Mouse (Mus musculus) kidney, embryonic 16.5 days (tissue): ENCODE data around the gene Pcsk5. TPM values are rescaled to one million over a fixed set of nuclear protein-coding genes. Genes with fewer than 3 reads are reported as not detected.
"Not testable (repeated sequence)": the region's sequence is repeated elsewhere in the genome, so short reads cannot be mapped to it uniquely, and the experiment has no call there.

Experiments
- ATAC-seq: fragments of 200-750 bp; cut with Nextera tagmentation; 2 replicates; pipeline ENCODE4 v1.8.0; 2017; ENCODE audit warnings: moderate TSS enrichment; ENCODE audit not compliant: low FRiP score, low TSS enrichment
- H3K27ac ChIP-seq: fragments of 300-500 bp; sonication (generic); 2 replicates; pipeline ENCODE4 v1.5.1; 2014; ENCODE audit warnings: low read length
- H3K27me3 ChIP-seq: fragments of 300-500 bp; sonication (generic); 2 replicates; pipeline ENCODE4 v1.6.1; 2014; ENCODE audit warnings: low read length, control low read depth, mixed read lengths; ENCODE audit not compliant: insufficient read depth
- H3K36me3 ChIP-seq: fragments of 300-500 bp; sonication (generic); 2 replicates; pipeline ENCODE4 v1.6.1; 2014; ENCODE audit warnings: low read length, control low read depth, mixed read lengths; ENCODE audit not compliant: insufficient read depth
- H3K4me1 ChIP-seq: fragments of 300-500 bp; sonication (generic); 2 replicates; pipeline ENCODE4 v1.6.1; 2014; ENCODE audit warnings: low read length, control low read depth, mixed read lengths; ENCODE audit not compliant: insufficient read depth
- H3K4me2 ChIP-seq: fragments of 300-500 bp; sonication (generic); replicated peaks from 2 replicates; pipeline ENCODE4 v1.6.1; 2014; ENCODE audit warnings: low read depth, low read length
- H3K4me3 ChIP-seq: fragments of 300-500 bp; sonication (generic); 2 replicates; pipeline ENCODE4 v1.5.1; 2014; ENCODE audit warnings: mild to moderate bottlenecking, low read length
- H3K9ac ChIP-seq: fragments of 300-500 bp; sonication (generic); replicated peaks from 2 replicates; pipeline ENCODE4 v1.6.1; 2014; ENCODE audit warnings: low read length
- H3K9me3 ChIP-seq: fragments of 300-500 bp; sonication (generic); 2 replicates; pipeline ENCODE4 v1.6.1; 2016; ENCODE audit warnings: low read length, control low read depth
- WGBS: fragments of 180-500 bp; shearing (Covaris S2); extraction: QIAGEN DNeasy Blood & Tissue Kit; methylation state at CpG from one replicate; pipeline ENCODE4 v1.1.7; 2014; 5-methylcytosine and 5-hydroxymethylcytosine counted together
- polyA plus RNA-seq: library from polyadenylated mRNA; unstranded; fragments of >200 nt; fragmentation: Nextera tagmentation; extraction: Ambion mirVana; gene quantifications from 2 replicates; pipeline ENCODE4 v1.2.1, GENCODE M21; 2015

Gene Pcsk5
- polyA plus RNA-seq, 1 experiment from 2014 or later, result 26.3 TPM

DNA sequence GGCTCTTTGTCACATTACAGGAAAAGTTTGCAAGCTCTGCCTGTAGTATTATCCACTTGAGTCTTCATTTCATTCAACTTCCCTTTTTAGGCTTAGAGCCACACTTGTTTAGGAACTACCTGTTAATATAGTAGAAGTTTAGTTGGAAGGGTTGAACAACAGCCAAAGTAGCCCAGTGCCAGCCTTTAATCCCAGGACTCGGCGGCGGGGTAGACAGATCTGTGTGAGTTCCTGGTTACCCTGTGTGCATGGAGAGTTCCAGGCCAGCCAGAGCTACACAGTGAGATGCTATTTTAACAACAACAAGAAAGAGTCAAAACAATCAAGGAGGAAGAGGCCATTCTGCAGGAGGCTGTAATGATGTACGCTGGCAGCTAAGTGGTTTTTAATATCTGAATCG is 358.0 kb downstream of the Pcsk5 start:
- Histone ChIP-seq H3K4me2 (no peak overlapping the region), H3K9ac (no peak overlapping the region), H3K27ac (peak overlapping the region; percentile 57; the same call in 1 of the 2 replicates), H3K36me3 (no peaks in the 10 kb centered on the region), H3K27me3 (no peaks in the 10 kb centered on the region), H3K4me3 (no peak overlapping the region), H3K9me3 (no peaks in the 10 kb centered on the region), H3K4me1 (0 out of 2 replicates have a peak, but pooled peaks cover 3% of the 10 kb centered on the region)
- no peak; the same call in 1 of the 2 replicates for ATAC-seq
- WGBS, result 88% methylated on average over 5 of the region's 5 CpGs

DNA sequence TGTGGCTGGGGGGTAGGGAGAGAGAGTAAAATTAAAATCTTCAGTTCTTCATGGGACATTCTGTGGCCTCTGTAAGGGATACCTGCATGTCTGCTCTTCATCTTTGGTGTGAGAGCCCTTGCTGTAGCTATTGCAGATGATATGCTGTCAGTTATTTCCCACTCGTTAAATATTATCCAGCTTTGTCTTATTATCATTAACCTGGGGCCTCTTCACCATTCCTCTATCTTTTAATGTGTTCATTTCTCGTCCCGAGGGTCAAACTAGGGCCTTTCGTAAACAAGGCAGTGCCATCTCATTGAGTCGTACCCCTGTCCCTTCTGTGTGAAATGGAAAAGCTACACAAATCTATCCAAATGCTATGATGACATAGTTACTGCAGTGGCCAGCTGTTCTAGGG is 361.4 kb downstream of the Pcsk5 start:
- H3K9me3 ChIP-seq, result no peaks in the 10 kb centered on the region
- no peaks in the 10 kb centered on the region for H3K36me3 ChIP-seq
- 67% methylated on average over 5 of the region's 5 CpGs for WGBS
- ATAC-seq, result peak; percentile 50; the same call in 1 of the 2 replicates
- no peaks in the 10 kb centered on the region for H3K27me3 ChIP-seq
- H3K4me3 ChIP-seq, result no peak overlapping the region
- peaks cover 7% of the 10 kb centered on the region for H3K4me1 ChIP-seq
- H3K9ac ChIP-seq, result no peak overlapping the region
- H3K27ac ChIP-seq, result no peak overlapping the region
- no peak overlapping the region for H3K4me2 ChIP-seq

DNA sequence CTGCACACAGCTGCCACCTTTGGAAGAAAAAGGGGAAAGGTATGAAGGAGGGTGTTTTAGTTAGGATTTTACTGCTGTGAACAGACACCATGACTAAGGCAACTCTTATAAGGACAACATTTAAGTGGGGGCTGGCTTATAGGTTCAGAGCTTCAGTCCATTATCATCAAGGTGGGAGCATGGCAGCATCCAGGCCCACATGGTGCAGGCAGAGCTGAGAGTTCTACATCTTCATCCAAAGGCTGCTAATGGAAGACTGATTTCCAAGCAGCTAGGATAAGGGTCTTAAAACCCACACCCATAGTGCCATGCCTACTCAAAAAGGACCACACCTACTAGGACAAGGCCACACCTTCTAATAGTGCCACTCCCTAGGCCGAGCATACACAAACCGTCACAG is 364.3 kb downstream of the Pcsk5 start:
- not testable (repeated sequence) for H3K27ac ChIP-seq, H3K4me3 ChIP-seq, H3K9me3 ChIP-seq, H3K27me3 ChIP-seq, ATAC-seq, H3K36me3 ChIP-seq, H3K4me2 ChIP-seq, H3K9ac ChIP-seq, H3K4me1 ChIP-seq
- whole genome bisulfite sequencing, result 97% methylated on average over 2 of the region's 2 CpGs

DNA sequence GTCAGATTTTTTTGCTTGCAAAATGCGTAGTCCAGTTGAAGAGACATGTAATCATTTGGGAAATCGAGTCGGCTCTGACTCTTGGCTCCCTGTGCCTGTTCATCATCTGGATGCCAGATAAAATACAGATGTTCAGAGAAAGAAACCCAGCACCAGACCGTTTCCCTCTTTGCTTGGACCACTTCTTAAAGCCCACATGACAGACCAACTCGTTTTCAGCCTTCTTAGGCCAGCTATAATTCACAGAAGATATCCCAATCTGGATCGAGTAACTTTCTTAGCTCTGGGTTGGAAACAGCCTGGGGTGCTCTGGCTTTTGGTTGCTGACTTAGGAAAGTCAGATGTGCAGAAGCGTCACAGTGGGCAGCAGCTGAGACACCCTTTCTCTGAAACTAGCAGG is 365.6 kb downstream of the Pcsk5 start:
- ATAC-seq, result no peak
- peaks cover 10% of the 10 kb centered on the region for H3K4me1 ChIP-seq
- no peak overlapping the region for H3K4me2 ChIP-seq
- WGBS, result 44% methylated on average over 7 of the region's 7 CpGs
- no peaks in the 10 kb centered on the region for H3K36me3 ChIP-seq
- H3K9me3 ChIP-seq, result no peaks in the 10 kb centered on the region
- H3K27ac ChIP-seq, result no peak overlapping the region
- no peaks in the 10 kb centered on the region for H3K27me3 ChIP-seq
- no peak overlapping the region for H3K9ac ChIP-seq
- no peak overlapping the region for H3K4me3 ChIP-seq

DNA sequence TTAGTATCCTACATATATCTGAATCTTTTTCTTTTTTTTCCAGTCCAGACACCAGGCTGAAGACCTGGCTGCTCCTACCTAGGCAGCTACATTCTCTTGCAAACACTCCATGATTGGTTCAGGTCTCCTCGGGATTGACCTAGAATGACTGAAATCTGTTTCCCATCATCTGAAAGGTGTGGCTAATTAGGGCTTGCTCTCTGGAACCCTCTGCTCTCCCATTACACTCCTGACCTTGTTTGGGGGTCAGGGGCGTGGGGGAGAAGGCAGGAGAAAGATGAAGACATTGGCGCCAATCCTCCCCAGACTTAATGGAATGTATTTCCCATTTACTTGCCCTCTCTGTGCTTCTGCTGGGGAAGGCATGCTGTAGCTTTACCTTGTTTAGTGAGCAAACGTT is 366.2 kb downstream of the Pcsk5 start:
- H3K4me3 ChIP-seq, result no peak overlapping the region
- no peak overlapping the region for H3K9ac ChIP-seq
- no peak for ATAC-seq
- H3K4me1 ChIP-seq, result peaks cover 10% of the 10 kb centered on the region
- no peaks in the 10 kb centered on the region for H3K9me3 ChIP-seq
- H3K27me3 ChIP-seq, result no peaks in the 10 kb centered on the region
- no peak overlapping the region for H3K27ac ChIP-seq
- H3K4me2 ChIP-seq, result no peak overlapping the region
- no peaks in the 10 kb centered on the region for H3K36me3 ChIP-seq
- 48% methylated on average over 4 of the region's 4 CpGs for WGBS

DNA sequence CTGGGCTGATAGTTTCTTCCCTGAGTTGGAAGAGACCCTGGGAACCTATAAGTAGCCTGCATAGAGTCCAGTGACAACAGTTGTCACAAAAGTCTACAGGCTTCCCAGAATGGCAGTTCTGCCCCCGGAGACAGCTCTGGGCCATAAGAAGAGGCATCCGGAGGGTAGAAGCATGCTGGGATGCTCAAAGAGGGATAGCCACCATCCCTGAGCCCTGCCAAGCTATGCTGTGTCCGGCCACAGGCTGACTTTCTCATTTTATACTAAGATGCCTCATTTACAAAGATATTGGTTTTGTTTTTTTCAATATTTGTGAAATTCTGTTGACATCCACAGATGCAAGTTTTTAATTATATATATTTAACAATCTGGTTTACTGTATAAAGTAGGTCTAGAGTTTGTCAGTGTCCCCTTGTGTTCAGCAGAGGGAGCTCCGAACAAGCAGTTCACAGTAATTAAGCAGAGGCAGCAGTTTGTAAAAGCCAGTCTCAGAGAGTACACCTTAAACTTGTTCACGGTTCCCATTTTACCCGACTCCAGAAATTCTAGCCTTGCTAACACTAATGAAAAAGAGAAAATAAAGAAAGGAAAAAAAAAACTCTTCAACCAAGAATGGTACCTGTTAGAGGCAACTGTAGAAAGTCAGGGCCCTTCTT is 369.7 kb downstream of the Pcsk5 start:
- H3K36me3 ChIP-seq, result no peaks in the 10 kb centered on the region
- H3K4me3 ChIP-seq, result no peak overlapping the region
- WGBS, result 48% methylated on average over 6 of the region's 6 CpGs
- ATAC-seq, result peak; percentile 58; the same call in 1 of the 2 replicates
- no peak overlapping the region for H3K9ac ChIP-seq
- no peak overlapping the region for H3K27ac ChIP-seq
- H3K4me2 ChIP-seq, result no peak overlapping the region
- H3K4me1 ChIP-seq, result peaks cover 10% of the 10 kb centered on the region
- H3K9me3 ChIP-seq, result no peaks in the 10 kb centered on the region
- no peaks in the 10 kb centered on the region for H3K27me3 ChIP-seq

DNA sequence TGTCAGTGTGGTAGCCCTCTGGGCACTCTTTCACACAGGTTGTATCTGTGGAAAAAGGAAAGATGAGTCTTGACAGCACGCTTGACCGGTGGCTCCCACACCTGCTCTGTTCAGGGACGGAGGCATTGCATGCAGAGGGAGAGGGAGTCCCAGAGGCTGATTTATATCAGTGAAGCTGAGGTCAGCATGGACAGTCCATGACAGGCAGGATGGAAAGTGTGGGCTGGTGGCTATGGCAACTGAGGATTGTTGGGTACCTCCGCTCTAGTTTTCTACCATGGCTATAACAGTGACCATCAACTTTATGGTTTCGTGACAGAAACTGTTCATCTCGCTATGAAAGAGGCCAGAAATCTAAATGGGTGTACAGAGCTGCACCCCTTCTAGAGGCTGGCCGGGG is 385.4 kb downstream of the Pcsk5 start:
- no peaks in the 10 kb centered on the region for H3K36me3 ChIP-seq
- no peak overlapping the region for H3K9ac ChIP-seq
- no peak overlapping the region for H3K4me2 ChIP-seq
- no peak overlapping the region for H3K27ac ChIP-seq
- peak; percentile 61 for ATAC-seq
- WGBS, result 55% methylated on average over 7 of the region's 7 CpGs
- no peaks in the 10 kb centered on the region for H3K27me3 ChIP-seq
- H3K4me1 ChIP-seq, result no peaks in the 10 kb centered on the region
- H3K9me3 ChIP-seq, result no peaks in the 10 kb centered on the region
- no peak overlapping the region for H3K4me3 ChIP-seq

DNA sequence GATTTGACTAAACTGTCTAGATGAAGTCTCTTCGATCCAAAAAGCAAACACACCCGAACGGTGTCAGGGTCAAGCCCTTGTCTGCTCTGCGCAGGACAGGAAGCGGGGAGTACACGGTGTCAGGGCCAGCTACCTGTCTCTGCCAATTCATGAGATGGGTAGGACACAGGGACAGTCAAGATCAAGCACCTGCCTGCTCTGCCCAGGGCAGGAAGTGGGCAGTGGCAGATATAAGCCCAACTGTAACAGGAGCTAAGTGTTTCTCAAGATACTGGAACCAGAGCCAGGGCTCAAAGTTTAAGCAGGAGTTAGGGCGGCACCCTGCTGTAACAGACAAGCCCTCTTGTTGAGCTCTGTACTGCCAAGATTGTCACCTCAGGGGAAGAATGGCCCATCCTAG is 393.9 kb downstream of the Pcsk5 start:
- Histone ChIP-seq H3K4me1 (peaks cover 6% of the 10 kb centered on the region; the same call in 1 of the 2 replicates), H3K4me3 (no peak overlapping the region), H3K9ac (no peak overlapping the region), H3K9me3 (no peaks in the 10 kb centered on the region), H3K4me2 (no peak overlapping the region), H3K27me3 (no peaks in the 10 kb centered on the region), H3K36me3 (no peaks in the 10 kb centered on the region), H3K27ac (no peak overlapping the region)
- no peak for ATAC-seq
- WGBS, result 77% methylated on average over 7 of the region's 7 CpGs

DNA sequence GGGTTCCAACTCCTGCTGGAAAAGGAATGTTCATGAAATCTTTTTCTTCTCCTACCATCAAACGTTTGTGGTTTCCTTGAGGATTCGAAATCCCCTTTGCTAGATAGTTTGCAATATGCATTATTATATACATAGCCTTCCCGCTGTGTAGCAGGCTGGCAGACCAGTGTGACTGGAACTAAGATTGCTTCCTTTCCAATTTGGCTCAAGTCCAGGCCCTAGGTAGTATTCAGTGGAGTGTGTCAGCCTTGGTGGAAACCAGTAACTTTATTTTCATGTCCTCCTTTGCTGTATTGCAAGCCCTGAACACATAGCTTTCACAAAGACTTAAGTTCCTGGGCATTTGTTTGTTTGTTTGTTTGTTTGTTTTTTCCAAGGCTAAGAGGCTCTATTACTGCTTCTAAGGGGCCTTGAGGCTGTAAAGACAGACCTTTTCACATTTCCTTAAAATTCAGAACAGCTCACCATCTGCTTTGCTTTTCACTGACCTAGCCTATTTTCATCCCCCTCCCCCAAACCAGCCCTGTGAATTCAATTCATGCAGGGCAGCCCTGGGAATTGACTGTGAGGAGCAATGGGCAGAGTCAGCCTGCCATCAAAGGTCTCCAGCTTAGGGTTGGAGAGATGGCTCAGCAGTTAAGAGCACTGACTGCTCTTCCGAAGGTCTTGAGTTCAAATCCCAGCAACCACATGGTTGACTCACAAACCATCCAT is 397.8 kb downstream of the Pcsk5 start:
- no peaks in the 10 kb centered on the region for H3K9me3 ChIP-seq
- H3K4me1 ChIP-seq, result peaks cover 6% of the 10 kb centered on the region; the same call in 1 of the 2 replicates
- no peak overlapping the region for H3K9ac ChIP-seq
- H3K36me3 ChIP-seq, result no peaks in the 10 kb centered on the region
- H3K27ac ChIP-seq, result peak overlapping the region; percentile 40
- WGBS, result 56% methylated on average over 4 of the region's 4 CpGs
- peak; percentile 84 for ATAC-seq
- H3K27me3 ChIP-seq, result no peaks in the 10 kb centered on the region
- H3K4me2 ChIP-seq, result no peak overlapping the region
- H3K4me3 ChIP-seq, result no peak overlapping the region

DNA sequence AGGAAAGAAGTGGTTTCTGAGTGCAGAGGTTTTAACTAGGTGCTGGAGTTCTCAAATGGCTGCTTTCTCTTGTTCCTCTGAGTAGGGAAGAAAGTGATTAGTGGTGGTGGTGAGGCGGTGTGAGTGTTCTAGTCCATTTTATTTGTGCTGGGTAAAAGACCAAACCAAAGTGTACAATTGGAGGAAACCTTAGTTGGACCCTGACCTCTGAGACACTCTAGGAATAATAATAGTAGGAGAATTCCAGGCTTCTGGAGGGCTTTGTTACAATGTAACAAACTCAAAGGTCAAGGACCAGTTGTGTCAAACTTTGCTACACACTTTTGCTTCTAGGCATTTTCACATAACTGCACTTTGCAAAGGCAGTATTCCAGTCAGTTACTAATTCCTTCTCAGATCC is 400.8 kb downstream of the Pcsk5 start:
- Histone ChIP-seq H3K36me3 (no peaks in the 10 kb centered on the region), H3K4me1 (peaks cover 6% of the 10 kb centered on the region; the same call in 1 of the 2 replicates), H3K9me3 (no peaks in the 10 kb centered on the region), H3K9ac (no peak overlapping the region), H3K27me3 (no peaks in the 10 kb centered on the region), H3K27ac (no peak overlapping the region), H3K4me2 (no peak overlapping the region), H3K4me3 (no peak overlapping the region)
- 73% methylated on average over 1 of the region's 1 CpGs for WGBS
- ATAC-seq, result peak; percentile 42; the same call in 1 of the 2 replicates
